ENCODE assay signal across 9 mouse cellular contexts in genomic region chr7:88429786-88430691, GRCm38 (mm10). TPM values are rescaled to one million over a fixed set of nuclear protein-coding genes. Genes with fewer than 3 reads are reported as not detected.
DNase-seq lines count a peak whose midpoint lies in the region; ATAC-seq lines count a peak whose summit lies in the region.
"Had no signal": no experiment of that assay in that cellular context is flagged by ENCODE, and none has a peak within 500 bp of the region (broad histone marks: within the 10 kb centered on the region; RNA-seq: fewer than 3 reads in every experiment).

Gene Rab38, plus strand, starts transcription at chr7:88430273.

- H3K9ac ChIP-seq in embryonic facial prominence, embryonic 13.5 days: peak within 1 kb of the TSS; percentile 75
- peak within 1 kb of the TSS; percentile 31 for H3K9ac ChIP-seq in limb, embryonic 15.5 days
- peak within 1 kb of the TSS; percentile 32; the same call in 1 of the 2 replicates for H3K9ac ChIP-seq in midbrain, embryonic 14.5 days (replicated peaks; ENCODE audit: low read length)

- no peak for ATAC-seq in CD4-positive, CD25-positive, alpha-beta regulatory T cell, adult 4 months
- ATAC-seq in embryonic facial prominence, embryonic 13.5 days (ENCODE audit: insufficient number of reproducible peaks, insufficient read depth, low FRiP score, low TSS enrichment, low read depth): peak; percentile 91
- peak; percentile 82 for ATAC-seq in limb, embryonic 15.5 days (ENCODE audit: insufficient number of reproducible peaks, low FRiP score, low TSS enrichment, low read depth)
- ATAC-seq in midbrain, embryonic 14.5 days (ENCODE audit: low FRiP score, low TSS enrichment): peak; percentile 79

- DNase-seq in CD4-positive, CD25-positive, alpha-beta regulatory T cell, adult 2 months (ENCODE audit: low read depth, low spot score): peak; percentile 0
- DNase-seq in heart, embryonic 10.5 days (ENCODE audit: low spot score): peak; percentile 88
- peak; percentile 72 for DNase-seq in kidney, adult 9 months
- DNase-seq in midbrain, embryonic 14.5 days: peak; percentile 68
- DNase-seq in spleen, postnatal 14 days (ENCODE audit: low spot score in 2 of 2): peak; percentile 1 to 7

- H3K27ac ChIP-seq in embryonic facial prominence, embryonic 13.5 days: peak within 1 kb of the TSS; percentile 75
- H3K27ac ChIP-seq in heart, embryonic 10.5 days: peak within 1 kb of the TSS; percentile 65; the same call in 1 of the 2 replicates
- H3K27ac ChIP-seq in limb, embryonic 15.5 days: peak within 1 kb of the TSS; percentile 51; the same call in 1 of the 2 replicates
- H3K27ac ChIP-seq in midbrain, embryonic 14.5 days (replicated peaks; ENCODE audit: low read depth, low read length): no peak within 1 kb of the TSS

- whole genome bisulfite sequencing in embryonic facial prominence, embryonic 13.5 days: 1% methylated on average over 35 of the region's 35 CpGs
- under 1% methylated on average over 35 of the region's 35 CpGs for WGBS in heart, embryonic 10.5 days
- 1% methylated on average over 35 of the region's 35 CpGs for WGBS in limb, embryonic 15.5 days
- WGBS in midbrain, embryonic 14.5 days: 1% methylated on average over 35 of the region's 35 CpGs

- H3K9me3 ChIP-seq in embryonic facial prominence, embryonic 13.5 days: no peaks in the 10 kb centered on the region
- no peaks in the 10 kb centered on the region for H3K9me3 ChIP-seq in heart, embryonic 10.5 days
- H3K9me3 ChIP-seq in limb, embryonic 15.5 days: no peaks in the 10 kb centered on the region
- H3K9me3 ChIP-seq in midbrain, embryonic 14.5 days (ENCODE audit: control insufficient read depth, low read length): no peaks in the 10 kb centered on the region

- no peaks in the 10 kb centered on the region for H3K36me3 ChIP-seq in embryonic facial prominence, embryonic 13.5 days
- H3K36me3 ChIP-seq in heart, embryonic 10.5 days: no peaks in the 10 kb centered on the region
- no peaks in the 10 kb centered on the region for H3K36me3 ChIP-seq in limb, embryonic 15.5 days
- H3K36me3 ChIP-seq in midbrain, embryonic 14.5 days (ENCODE audit: control insufficient read depth, insufficient read depth, low read length): no peaks in the 10 kb centered on the region

- peaks cover 11% of the 10 kb centered on the region; the same call in 1 of the 2 replicates for H3K27me3 ChIP-seq in embryonic facial prominence, embryonic 13.5 days
- peaks cover 8% of the 10 kb centered on the region; the same call in 1 of the 2 replicates for H3K27me3 ChIP-seq in heart, embryonic 10.5 days (ENCODE audit: insufficient read depth, poor library complexity, severe bottlenecking)
- H3K27me3 ChIP-seq in limb, embryonic 15.5 days: no peaks in the 10 kb centered on the region; the same call in 1 of the 2 replicates
- 0 out of 2 replicates have a peak, but pooled peaks cover 4% of the 10 kb centered on the region for H3K27me3 ChIP-seq in midbrain, embryonic 14.5 days (ENCODE audit: control insufficient read depth, insufficient read depth, low read length)

- H3K4me3 ChIP-seq in embryonic facial prominence, embryonic 13.5 days: peak within 1 kb of the TSS; percentile 60
- peak within 1 kb of the TSS; percentile 72 for H3K4me3 ChIP-seq in heart, embryonic 10.5 days
- peak within 1 kb of the TSS; percentile 47 for H3K4me3 ChIP-seq in limb, embryonic 15.5 days
- H3K4me3 ChIP-seq in midbrain, embryonic 14.5 days (replicated peaks; ENCODE audit: low read depth, low read length): peak within 1 kb of the TSS; percentile 45
- H3K4me3 ChIP-seq: myocyte had no signal

- H3K4me2 ChIP-seq in embryonic facial prominence, embryonic 13.5 days: peak within 1 kb of the TSS; percentile 91
- peak within 1 kb of the TSS; percentile 72 for H3K4me2 ChIP-seq in limb, embryonic 15.5 days
- peak within 1 kb of the TSS; percentile 91 for H3K4me2 ChIP-seq in midbrain, embryonic 14.5 days (ENCODE audit: low read length)

- peaks cover 6% of the 10 kb centered on the region; the same call in 1 of the 2 replicates for H3K4me1 ChIP-seq in embryonic facial prominence, embryonic 13.5 days
- no peaks in the 10 kb centered on the region for H3K4me1 ChIP-seq in heart, embryonic 10.5 days
- H3K4me1 ChIP-seq in limb, embryonic 15.5 days: peaks cover 7% of the 10 kb centered on the region
- 0 out of 2 replicates have a peak, but pooled peaks cover 3% of the 10 kb centered on the region for H3K4me1 ChIP-seq in midbrain, embryonic 14.5 days (ENCODE audit: control insufficient read depth, insufficient read depth, low read length)

RNA-seq across cellular contexts. Expression of gene Rab38, which starts in this region (rescaled TPM):
- polyA plus RNA-seq in CD4-positive, CD25-positive, alpha-beta regulatory T cell, adult 4 months (2017; shearing (Covaris generic)): not detected
- 25.1 and 28.2 TPM in 2 replicates for polyA plus RNA-seq in embryonic facial prominence, embryonic 13.5 days (2015; fragmentation: Nextera tagmentation; extraction: Ambion mirVana)
- 1.7 and 4.1 TPM in 2 replicates for polyA plus RNA-seq in heart, embryonic 10.5 days (2016; fragmentation: Nextera tagmentation; extraction: Ambion mirVana)
- polyA plus RNA-seq in limb, embryonic 15.5 days (2015; fragmentation: Nextera tagmentation; extraction: Ambion mirVana): 56.0 and 59.1 TPM in 2 replicates
- polyA plus RNA-seq in midbrain, embryonic 14.5 days (2014; fragmentation: Nextera tagmentation; extraction: Ambion mirVana): 0.43 and 0.96 TPM in 2 replicates

Comparison
In these comparisons a context has a peak if more than half of its experiments do, and no peak if none do; other contexts are left out.
1. Peak in DNase-seq, ATAC-seq, H3K4me3 ChIP-seq, H3K9ac ChIP-seq and H3K4me2 ChIP-seq in midbrain, embryonic 14.5 days; RNA of the gene not detected or under 1 TPM.
2. DNase-seq: peak in every context shown above with its lines; median percentile 88 in heart, embryonic 10.5 days; 72 in kidney, adult 9 months; 68 in midbrain, embryonic 14.5 days; 4 in spleen, postnatal 14 days; 0 in CD4-positive, CD25-positive, alpha-beta regulatory T cell, adult 2 months.